8 mouse cellular contexts compared by ENCODE assay signal in genomic region chr19:24174896-24175295, GRCm38 (mm10). TPM values are rescaled to one million over a fixed set of nuclear protein-coding genes. Genes with fewer than 3 reads are reported as not detected.
DNase-seq lines count a peak whose midpoint lies in the region; ATAC-seq and TF ChIP-seq lines count a peak whose summit lies in the region.

No protein-coding gene starts in this region.

- peak overlapping the region; percentile 76 for H3K4me2 ChIP-seq in heart, embryonic 11.5 days
- peak overlapping the region; percentile 85 for H3K4me2 ChIP-seq in kidney, postnatal 0 days (ENCODE audit: low read length)

- H3K4me3 ChIP-seq in megakaryocyte, embryonic 14.5 days (replicated peaks), result peak overlapping the region; percentile 94
- peak overlapping the region; percentile 83 for H3K4me3 ChIP-seq in brown adipose tissue, adult 24 weeks (ENCODE audit: insufficient read depth, low read depth, low read length)
- H3K4me3 ChIP-seq in heart, embryonic 11.5 days (ENCODE audit: low read depth, low read length), result peak overlapping the region; percentile 78
- H3K4me3 ChIP-seq in kidney, postnatal 0 days (replicated peaks; ENCODE audit: low read depth, low read length), result peak overlapping the region; percentile 83

- peaks cover 8% of the 10 kb centered on the region for H3K27me3 ChIP-seq in megakaryocyte, embryonic 14.5 days (replicated peaks)
- H3K27me3 ChIP-seq in heart, embryonic 11.5 days (ENCODE audit: control insufficient read depth, insufficient read depth, low read length), result no peaks in the 10 kb centered on the region
- H3K27me3 ChIP-seq in kidney, postnatal 0 days (ENCODE audit: insufficient read depth, low read length), result no peaks in the 10 kb centered on the region

- no peaks in the 10 kb centered on the region for H3K9me3 ChIP-seq in megakaryocyte, embryonic 14.5 days
- no peaks in the 10 kb centered on the region for H3K9me3 ChIP-seq in heart, embryonic 11.5 days (replicated peaks; ENCODE audit: control insufficient read depth, low read length)
- H3K9me3 ChIP-seq in kidney, postnatal 0 days (replicated peaks; ENCODE audit: low read length), result no peaks in the 10 kb centered on the region

- under 1% methylated on average over 13 of the region's 13 CpGs for WGBS in heart, embryonic 11.5 days (ENCODE audit: insufficient replicate concordance)
- 3% methylated on average over 13 of the region's 13 CpGs for WGBS in kidney, postnatal 0 days

- peak; percentile 62 for DNase-seq in kidney, postnatal 0 days (ENCODE audit: low spot score)
- DNase-seq in lung, postnatal 36 days, result peak; percentile 62
- no peak for DNase-seq in layer of hippocampus, adult 9-10 months (ENCODE audit: low spot score)

- no peaks in the 10 kb centered on the region for H3K36me3 ChIP-seq in megakaryocyte, embryonic 14.5 days (replicated peaks; ENCODE audit: low read length)
- H3K36me3 ChIP-seq in heart, embryonic 11.5 days (ENCODE audit: control insufficient read depth, insufficient read depth, low read length), result no peaks in the 10 kb centered on the region
- no peaks in the 10 kb centered on the region for H3K36me3 ChIP-seq in kidney, postnatal 0 days (ENCODE audit: insufficient read depth, low read length)

- TF ChIP-seq CTCF in kidney, postnatal 0 days (IDR thresholded peaks at IDR 0.05; ENCODE audit: low read depth), result no peak

- no peak for ATAC-seq in megakaryocyte, adult 5-6 weeks (ENCODE audit: poor library complexity, severe bottlenecking)
- ATAC-seq in heart, embryonic 11.5 days (replicated peaks; ENCODE audit: insufficient number of reproducible peaks, low FRiP score, low TSS enrichment), result no peak
- ATAC-seq in kidney, postnatal 0 days (replicated peaks; ENCODE audit: low FRiP score, low read depth), result no peak
- ATAC-seq in megakaryocyte-erythroid progenitor cell, adult 5-6 weeks (replicated peaks; ENCODE audit: low FRiP score, low TSS enrichment, poor library complexity, severe bottlenecking), result no peak

- H3K9ac ChIP-seq in heart, embryonic 11.5 days (ENCODE audit: low read depth, low read length), result peak overlapping the region; percentile 89
- 0 out of 2 replicates have a peak overlapping the region, but pooled peaks have one; percentile 78 for H3K9ac ChIP-seq in kidney, postnatal 0 days (ENCODE audit: low read depth, low read length)

- H3K4me1 ChIP-seq in megakaryocyte, embryonic 14.5 days, result peaks cover 45% of the 10 kb centered on the region
- H3K4me1 ChIP-seq in brown adipose tissue, adult 24 weeks (ENCODE audit: control insufficient read depth, insufficient read depth, insufficient read length, low read length), result peaks cover 5% of the 10 kb centered on the region; the same call in 1 of the 2 replicates
- H3K4me1 ChIP-seq in heart, embryonic 11.5 days (ENCODE audit: control insufficient read depth, insufficient read depth, low read length), result peaks cover 9% of the 10 kb centered on the region
- peaks cover 9% of the 10 kb centered on the region for H3K4me1 ChIP-seq in kidney, postnatal 0 days (replicated peaks; ENCODE audit: insufficient read depth, low read length)

- no peak overlapping the region for H3K27ac ChIP-seq in brown adipose tissue, adult 24 weeks (replicated peaks; ENCODE audit: low read depth, low read length)
- peak overlapping the region; percentile 93 for H3K27ac ChIP-seq in heart, embryonic 11.5 days (ENCODE audit: low read depth, low read length)
- 0 out of 2 replicates have a peak overlapping the region, but pooled peaks have one; percentile 84 for H3K27ac ChIP-seq in kidney, postnatal 0 days

RNA-seq across cellular contexts. Expression of gene Tjp2, which starts 49.9 kb away (rescaled TPM):
- 1.2 and 8.9 TPM in 2 replicates for polyA plus RNA-seq in megakaryocyte, embryonic 14.5 days (2012; ENCODE audit: insufficient read depth, low replicate concordance)
- total RNA-seq in megakaryocyte, adult 5-6 weeks (2015), result 1.6 and 3.7 TPM in 2 replicates
- 2.4 and 3.3 TPM in 2 replicates for total RNA-seq in megakaryocyte, adult 5-6 weeks (2017)
- polyA plus RNA-seq in brown adipose tissue, adult 24 weeks (2012; ENCODE audit: insufficient read depth, insufficient read length, missing spikeins), result 4.5 and 5.5 TPM in 2 replicates
- polyA plus RNA-seq in heart, embryonic 11.5 days (2014; fragmentation: Nextera tagmentation; extraction: Ambion mirVana), result 21.3 and 25.0 TPM in 2 replicates
- 24.9 and 25.5 TPM in 2 replicates for polyA plus RNA-seq in kidney, postnatal 0 days (2015; fragmentation: Nextera tagmentation; extraction: Ambion mirVana)
- total RNA-seq in megakaryocyte-erythroid progenitor cell, adult 5-6 weeks (2014; fragmentation: Nextera tagmentation), result 1.4 and 2.7 TPM in 2 replicates
- total RNA-seq in megakaryocyte-erythroid progenitor cell, adult 5-6 weeks (2017), result 2.3 and 3.6 TPM in 2 replicates
